Mouse (Mus musculus) c-Kit-positive CD71-positive TER-119-positive erythroid progenitor cells, embryonic 14.5 days (primary cell): ENCODE data around the gene Mospd1.

Experiments used
- DNase-seq: peaks from one replicate; pipeline ENCODE4 v3.0.0-alpha.2; 2013; ENCODE audit warnings: low spot score

The Mospd1 gene

GRCm38 (mm10) chrX:53370366-53370740 is at the start of gene Mospd1:
Gene Mospd1 (minus strand): TSS chrX:53370502.
- peak; percentile 75 for DNase-seq

- no peak for DNase-seq
These were observed 16.1 kb upstream of the Mospd1 start for GRCm38 (mm10) chrX:53386362-53386761.

- no peak for DNase-seq
These were observed 12.8 kb upstream of the Mospd1 start for GRCm38 (mm10) chrX:53383122-53383521.

- peak; percentile 72 for DNase-seq
These were observed 552 bp downstream of the Mospd1 start for GRCm38 (mm10) chrX:53369534-53370365.

GRCm38 (mm10) chrX:53364668-53365383 is 5.5 kb downstream of the Mospd1 start:
- DNase-seq, result no peak

GRCm38 (mm10) chrX:53348374-53348773 is 21.9 kb downstream of the Mospd1 start:
- no peak for DNase-seq

- DNase-seq, result peak; percentile 43
These were observed 28.8 kb downstream of the Mospd1 start for GRCm38 (mm10) chrX:53341531-53341930.

GRCm38 (mm10) chrX:53337355-53337754 is 32.9 kb downstream of the Mospd1 start:
- no peak for DNase-seq

- no peak for DNase-seq
These were observed 39.9 kb downstream of the Mospd1 start for GRCm38 (mm10) chrX:53330396-53330795.

GRCm38 (mm10) chrX:53321111-53321510 is 49.2 kb downstream of the Mospd1 start:
- DNase-seq, result no peak

GRCm38 (mm10) chrX:53320564-53320963 is 49.7 kb downstream of the Mospd1 start:
- no peak for DNase-seq
